ENCODE assay signal across 13 mouse cellular contexts in the genomic region with DNA sequence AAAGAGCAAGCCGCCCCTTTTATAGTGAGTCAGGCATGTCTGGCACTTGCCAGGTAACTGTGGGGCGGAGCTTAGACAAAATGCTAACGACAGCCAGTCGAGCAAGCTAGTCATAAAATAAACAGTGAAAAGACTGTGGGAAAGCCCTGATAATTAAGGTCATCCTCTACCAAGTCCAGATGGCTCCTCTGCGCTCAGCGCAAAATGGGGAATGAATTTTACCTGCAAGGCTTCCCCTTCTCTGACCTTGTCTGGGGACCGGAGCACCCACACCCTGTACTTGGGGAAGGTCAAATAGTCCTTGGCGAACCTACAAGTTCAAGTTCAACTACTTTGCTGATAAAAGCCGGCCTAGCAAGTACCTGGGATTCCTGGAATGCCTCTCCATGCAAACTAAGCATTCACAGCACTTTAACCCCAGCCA. TPM values are rescaled to one million over a fixed set of nuclear protein-coding genes. Genes with fewer than 3 reads are reported as not detected.
DNase-seq lines count a peak whose midpoint lies in the region; ATAC-seq and TF ChIP-seq lines count a peak whose summit lies in the region.
"Had no signal": no experiment of that assay in that cellular context is flagged by ENCODE, and none has a peak within 500 bp of the region (broad histone marks: within the 10 kb centered on the region; RNA-seq: fewer than 3 reads in every experiment).

No protein-coding gene starts in this region.

- no peaks in the 10 kb centered on the region for H3K27me3 ChIP-seq in intestine, embryonic 15.5 days (replicated peaks)
- H3K27me3 ChIP-seq in lung, embryonic 14.5 days (ENCODE audit: insufficient read depth, low read length), result no peaks in the 10 kb centered on the region
- H3K27me3 ChIP-seq in midbrain, embryonic 13.5 days, result no peaks in the 10 kb centered on the region
- H3K27me3 ChIP-seq: hindbrain, embryonic 12.5 days; neural tube, embryonic 12.5 days had no signal

- H3K27ac ChIP-seq in intestine, embryonic 15.5 days, result no peak overlapping the region
- H3K27ac ChIP-seq in lung, embryonic 14.5 days (ENCODE audit: low read depth), result no peak overlapping the region
- H3K27ac ChIP-seq in midbrain, embryonic 13.5 days, result no peak overlapping the region
- H3K27ac ChIP-seq: hindbrain, embryonic 12.5 days; neural tube, embryonic 12.5 days had no signal

- WGBS in intestine, embryonic 15.5 days, result 44% methylated on average over 9 of the region's 9 CpGs
- 44% methylated on average over 9 of the region's 9 CpGs for WGBS in lung, embryonic 14.5 days
- 88% methylated on average over 9 of the region's 9 CpGs for WGBS in midbrain, embryonic 13.5 days

- H3K4me2 ChIP-seq in intestine, embryonic 15.5 days (replicated peaks), result no peak overlapping the region
- H3K4me2 ChIP-seq in lung, embryonic 14.5 days, result peak overlapping the region; percentile 18; the same call in 1 of the 2 replicates
- H3K4me2 ChIP-seq in midbrain, embryonic 13.5 days (replicated peaks), result no peak overlapping the region
- H3K4me2 ChIP-seq: hindbrain, embryonic 12.5 days; neural tube, embryonic 12.5 days had no signal

- DNase-seq in heart, adult 11 months, result peak; percentile 83
- no peak for DNase-seq in heart, adult 8-10 months (ENCODE audit: low spot score)
- peak; percentile 39 for DNase-seq in lung, embryonic 14.5 days
- peak; percentile 73 for DNase-seq in urinary bladder, postnatal 14 days (ENCODE audit: low spot score)
- no peak for DNase-seq in frontal cortex, postnatal 25 days (ENCODE audit: low spot score in 2 of 2)
- DNase-seq: gastrocnemius, postnatal 10 days; spleen, adult 18-20 months had no signal

- TF ChIP-seq CTCF in lung, embryonic 14.5 days (IDR thresholded peaks at IDR 0.05; ENCODE audit: low read depth), result no peak

- H3K9me3 ChIP-seq in intestine, embryonic 15.5 days, result no peaks in the 10 kb centered on the region
- H3K9me3 ChIP-seq in lung, embryonic 14.5 days (ENCODE audit: low read depth, low read length), result no peaks in the 10 kb centered on the region
- no peaks in the 10 kb centered on the region for H3K9me3 ChIP-seq in midbrain, embryonic 13.5 days
- H3K9me3 ChIP-seq: hindbrain, embryonic 12.5 days; neural tube, embryonic 12.5 days had no signal

- ATAC-seq in intestine, embryonic 15.5 days, result peak; percentile 85
- peak; percentile 67; the same call in 1 of the 2 replicates for ATAC-seq in lung, embryonic 14.5 days (ENCODE audit: insufficient read depth)
- no peak for ATAC-seq in midbrain, embryonic 13.5 days
- ATAC-seq in erythroid progenitor cell, adult 5-6 weeks (replicated peaks; ENCODE audit: low FRiP score, poor library complexity, severe bottlenecking), result no peak
- ATAC-seq: CD4-positive, CD25-positive, alpha-beta regulatory T cell, adult 4 months had no signal

- no peaks in the 10 kb centered on the region for H3K36me3 ChIP-seq in intestine, embryonic 15.5 days
- H3K36me3 ChIP-seq in lung, embryonic 14.5 days (ENCODE audit: insufficient read depth), result no peaks in the 10 kb centered on the region
- H3K36me3 ChIP-seq in midbrain, embryonic 13.5 days, result no peaks in the 10 kb centered on the region
- H3K36me3 ChIP-seq: hindbrain, embryonic 12.5 days; neural tube, embryonic 12.5 days had no signal

- H3K4me1 ChIP-seq in intestine, embryonic 15.5 days (replicated peaks), result no peaks in the 10 kb centered on the region
- 0 out of 2 replicates have a peak, but pooled peaks cover 5% of the 10 kb centered on the region for H3K4me1 ChIP-seq in lung, embryonic 14.5 days (ENCODE audit: insufficient read depth)
- H3K4me1 ChIP-seq in midbrain, embryonic 13.5 days (replicated peaks), result peaks cover 16% of the 10 kb centered on the region

- no peak overlapping the region for H3K4me3 ChIP-seq in intestine, embryonic 15.5 days (replicated peaks)
- no peak overlapping the region for H3K4me3 ChIP-seq in lung, embryonic 14.5 days (ENCODE audit: low read depth, low read length)
- H3K4me3 ChIP-seq in midbrain, embryonic 13.5 days (replicated peaks), result no peak overlapping the region
- H3K4me3 ChIP-seq: hindbrain, embryonic 12.5 days; neural tube, embryonic 12.5 days had no signal

- H3K9ac ChIP-seq in intestine, embryonic 15.5 days, result no peak overlapping the region
- no peak overlapping the region for H3K9ac ChIP-seq in lung, embryonic 14.5 days
- no peak overlapping the region for H3K9ac ChIP-seq in midbrain, embryonic 13.5 days (replicated peaks)
- H3K9ac ChIP-seq: hindbrain, embryonic 12.5 days; neural tube, embryonic 12.5 days had no signal

RNA-seq across cellular contexts. Expression of a gene that starts 44.6 kb away (rescaled TPM):
- total RNA-seq in heart, adult 8-10 months (2022), result 1 to 10 TPM; 3.4 to 4.4 (median 4.0) TPM
- 42.4 and 44.6 TPM in 2 replicates for polyA plus RNA-seq in intestine, embryonic 15.5 days (2015; fragmentation: Nextera tagmentation; extraction: Ambion mirVana)
- 23.4 and 24.5 TPM in 2 replicates for polyA plus RNA-seq in lung, embryonic 14.5 days (2014; fragmentation: Nextera tagmentation; extraction: Ambion mirVana)
- polyA plus RNA-seq in midbrain, embryonic 13.5 days (2015; fragmentation: Nextera tagmentation; extraction: Ambion mirVana), result 14.6 and 15.8 TPM in 2 replicates
- not detected in 2 replicates for total RNA-seq in erythroid progenitor cell, adult 5-6 weeks (2015; ENCODE audit: low replicate concordance)
- not detected in 2 replicates for total RNA-seq in erythroid progenitor cell, adult 5-6 weeks (2017; ENCODE audit: low replicate concordance)
- polyA plus RNA-seq: CD4-positive, CD25-positive, alpha-beta regulatory T cell, adult 4 months had no signal

Comparison
In these comparisons a context has a peak if more than half of its experiments do, and no peak if none do; other contexts are left out.
1. DNase-seq: peak in heart, adult 11 months (single experiment), lung, embryonic 14.5 days (single experiment) and urinary bladder, postnatal 14 days (single experiment); none in heart, adult 8-10 months (single experiment) and frontal cortex, postnatal 25 days (0 of 2).
2. ATAC-seq: peak in intestine, embryonic 15.5 days (single experiment) and lung, embryonic 14.5 days (single experiment); none in midbrain, embryonic 13.5 days (single experiment) and erythroid progenitor cell, adult 5-6 weeks (single experiment).